8 mouse cellular contexts compared by ENCODE assay signal in genomic region chr1:86527599-86528486, GRCm38 (mm10). TPM values are rescaled to one million over a fixed set of nuclear protein-coding genes. Genes with fewer than 3 reads are reported as not detected.
A peak's percentile ranks its signal among the peaks of the same experiment; 100 is the strongest.
DNase-seq lines count a peak whose midpoint lies in the region; ATAC-seq lines count a peak whose summit lies in the region.

No protein-coding gene starts in this region.

- peak overlapping the region; percentile 100 for H3K4me3 ChIP-seq in embryonic facial prominence, embryonic 11.5 days (ENCODE audit: low read depth, low read length)
- peak overlapping the region; percentile 100 for H3K4me3 ChIP-seq in limb, embryonic 10.5 days
- H3K4me3 ChIP-seq in midbrain, embryonic 11.5 days (ENCODE audit: low read depth, low read length): peak overlapping the region; percentile 92

- H3K27me3 ChIP-seq in embryonic facial prominence, embryonic 11.5 days (ENCODE audit: control insufficient read depth, insufficient read depth, low read length): no peaks in the 10 kb centered on the region
- H3K27me3 ChIP-seq in limb, embryonic 10.5 days (ENCODE audit: low read depth, poor library complexity, severe bottlenecking): no peaks in the 10 kb centered on the region
- no peaks in the 10 kb centered on the region for H3K27me3 ChIP-seq in midbrain, embryonic 11.5 days (ENCODE audit: control insufficient read depth, insufficient read depth, low read length)

- H3K27ac ChIP-seq in embryonic facial prominence, embryonic 11.5 days (replicated peaks; ENCODE audit: low read depth, low read length): peak overlapping the region; percentile 98
- peak overlapping the region; percentile 99 for H3K27ac ChIP-seq in limb, embryonic 10.5 days
- peak overlapping the region; percentile 89 for H3K27ac ChIP-seq in midbrain, embryonic 11.5 days (ENCODE audit: low read depth, low read length)

- under 1% methylated on average over 85 of the region's 89 CpGs for WGBS in embryonic facial prominence, embryonic 11.5 days
- under 1% methylated on average over 89 of the region's 89 CpGs for WGBS in limb, embryonic 10.5 days
- under 1% methylated on average over 85 of the region's 89 CpGs for WGBS in midbrain, embryonic 11.5 days

- ATAC-seq in embryonic facial prominence, embryonic 11.5 days (replicated peaks; ENCODE audit: insufficient number of reproducible peaks, low FRiP score, low TSS enrichment, low read depth): no peak
- peak; percentile 2; the same call in 1 of the 2 replicates for ATAC-seq in midbrain, embryonic 11.5 days (ENCODE audit: low FRiP score)

- DNase-seq in adrenal gland, postnatal 10 days: peak; percentile 97
- peak; percentile 89 for DNase-seq in embryonic facial prominence, embryonic 11.5 days (ENCODE audit: low spot score)
- peak; percentile 99 for DNase-seq in heart, adult 11 months
- DNase-seq in kidney, adult 11 months: peak; percentile 92
- DNase-seq in limb, embryonic 10.5 days (ENCODE audit: low spot score): peak; percentile 95
- DNase-seq in midbrain, embryonic 11.5 days (ENCODE audit: low spot score, missing footprints): peak; percentile 99
- DNase-seq in right cerebral cortex, postnatal 4 days: peak; percentile 97
- DNase-seq in yolk sac, embryonic 10.5 days (ENCODE audit: low spot score): peak; percentile 89

- peak overlapping the region; percentile 100 for H3K9ac ChIP-seq in embryonic facial prominence, embryonic 11.5 days (replicated peaks; ENCODE audit: low read length)
- H3K9ac ChIP-seq in midbrain, embryonic 11.5 days (ENCODE audit: low read length): peak overlapping the region; percentile 100

- H3K36me3 ChIP-seq in embryonic facial prominence, embryonic 11.5 days (replicated peaks; ENCODE audit: control insufficient read depth, insufficient read depth, low read depth, low read length): peaks cover 11% of the 10 kb centered on the region
- peaks cover 38% of the 10 kb centered on the region for H3K36me3 ChIP-seq in limb, embryonic 10.5 days
- peaks cover 14% of the 10 kb centered on the region for H3K36me3 ChIP-seq in midbrain, embryonic 11.5 days (ENCODE audit: control insufficient read depth, insufficient read depth, low read length)

- peaks cover 6% of the 10 kb centered on the region for H3K4me1 ChIP-seq in embryonic facial prominence, embryonic 11.5 days (ENCODE audit: control insufficient read depth, insufficient read depth, low read length)
- peaks cover 35% of the 10 kb centered on the region for H3K4me1 ChIP-seq in limb, embryonic 10.5 days
- H3K4me1 ChIP-seq in midbrain, embryonic 11.5 days (ENCODE audit: control insufficient read depth, insufficient read depth, low read length): peaks cover 39% of the 10 kb centered on the region

- no peaks in the 10 kb centered on the region for H3K9me3 ChIP-seq in embryonic facial prominence, embryonic 11.5 days (replicated peaks; ENCODE audit: control insufficient read depth, low read length)
- H3K9me3 ChIP-seq in limb, embryonic 10.5 days (replicated peaks): no peaks in the 10 kb centered on the region
- no peaks in the 10 kb centered on the region for H3K9me3 ChIP-seq in midbrain, embryonic 11.5 days (ENCODE audit: control insufficient read depth, low read length)

- peak overlapping the region; percentile 85 for H3K4me2 ChIP-seq in embryonic facial prominence, embryonic 11.5 days (ENCODE audit: low read depth, low read length)
- peak overlapping the region; percentile 98 for H3K4me2 ChIP-seq in midbrain, embryonic 11.5 days

RNA-seq across cellular contexts. Expression of gene Ptma, which starts 1.3 kb away (rescaled TPM):
- total RNA-seq in adrenal gland, postnatal 10 days (2021): 100 to 1,000 TPM; 804 to 831 TPM
- polyA plus RNA-seq in embryonic facial prominence, embryonic 11.5 days (2014; fragmentation: Nextera tagmentation; extraction: Ambion mirVana): 4,004 and 4,291 TPM in 2 replicates
- 3,283 and 3,422 TPM in 2 replicates for polyA plus RNA-seq in limb, embryonic 10.5 days (2016; fragmentation: Nextera tagmentation; extraction: Ambion mirVana)
- polyA plus RNA-seq in midbrain, embryonic 11.5 days (2014; fragmentation: Nextera tagmentation; extraction: Ambion mirVana): 3,090 and 3,352 TPM in 2 replicates

RNA-seq across cellular contexts. Expression of gene Pde6d, which starts 54.6 kb away (rescaled TPM):
- 10 to 100 TPM; 28.8 to 32.8 TPM for total RNA-seq in adrenal gland, postnatal 10 days (2021)
- polyA plus RNA-seq in embryonic facial prominence, embryonic 11.5 days (2014; fragmentation: Nextera tagmentation; extraction: Ambion mirVana): 85.4 and 88.4 TPM in 2 replicates
- polyA plus RNA-seq in limb, embryonic 10.5 days (2016; fragmentation: Nextera tagmentation; extraction: Ambion mirVana): 60.5 and 74.6 TPM in 2 replicates
- polyA plus RNA-seq in midbrain, embryonic 11.5 days (2014; fragmentation: Nextera tagmentation; extraction: Ambion mirVana): 94.3 and 98.3 TPM in 2 replicates

RNA-seq across cellular contexts. Expression of gene Cops7b, which starts 54.9 kb away (rescaled TPM):
- 10 to 100 TPM; 10.4 to 15.0 TPM for total RNA-seq in adrenal gland, postnatal 10 days (2021)
- polyA plus RNA-seq in embryonic facial prominence, embryonic 11.5 days (2014; fragmentation: Nextera tagmentation; extraction: Ambion mirVana): 56.5 and 58.8 TPM in 2 replicates
- 77.0 and 79.9 TPM in 2 replicates for polyA plus RNA-seq in limb, embryonic 10.5 days (2016; fragmentation: Nextera tagmentation; extraction: Ambion mirVana)
- 54.1 and 54.8 TPM in 2 replicates for polyA plus RNA-seq in midbrain, embryonic 11.5 days (2014; fragmentation: Nextera tagmentation; extraction: Ambion mirVana)
